Mouse (Mus musculus): Measurements from ENCODE around the gene Tbc1d22a. TPM values are rescaled to one million over a fixed set of nuclear protein-coding genes. Genes with fewer than 3 reads are reported as not detected.

Tbc1d22a gene
- polyA plus RNA-seq (2016; fragmentation: Nextera tagmentation; extraction: Ambion mirVana): 9.5 and 10.8 TPM in 2 replicates

- H3K4me1 ChIP-seq: peaks cover 23% of the 10 kb centered on the region
- 0 out of 2 replicates have a peak, but pooled peaks cover 3% of the 10 kb centered on the region for H3K36me3 ChIP-seq (replicated peaks)
- under 1% methylated on average over 64 of the region's 64 CpGs for WGBS
- no peaks in the 10 kb centered on the region for H3K9me3 ChIP-seq
- no peaks in the 10 kb centered on the region for H3K27me3 ChIP-seq (ENCODE audit: poor library complexity, severe bottlenecking)
- DNase-seq (ENCODE audit: extremely low spot score, low spot score): peak; percentile 94
- H3K27ac ChIP-seq: peak within 1 kb of the TSS; percentile 92
- peak within 1 kb of the TSS; percentile 75 for H3K4me3 ChIP-seq
These were observed at the start of gene Tbc1d22a for GRCm38 (mm10) chr15:86213753-86214548. Gene Tbc1d22a (plus strand): TSS chr15:86214459.

- Histone ChIP-seq H3K9me3 (peaks cover 3% of the 10 kb centered on the region; the same call in 1 of the 2 replicates), H3K36me3 (replicated peaks) (peaks cover 30% of the 10 kb centered on the region), H3K27me3 (ENCODE audit: poor library complexity, severe bottlenecking) (no peaks in the 10 kb centered on the region), H3K4me1 (peaks cover 21% of the 10 kb centered on the region), H3K27ac (no peak overlapping the region), H3K4me3 (no peak overlapping the region)
- DNase-seq (ENCODE audit: extremely low spot score, low spot score): no peak
- WGBS: 90% methylated on average over 21 of the region's 21 CpGs
These were observed 49.4 kb upstream of the Tbc1d22a start for GRCm38 (mm10) chr15:86164718-86165345.

GRCm38 (mm10) chr15:86165811-86166590 is 48.3 kb upstream of the Tbc1d22a start:
- Histone ChIP-seq H3K36me3 (replicated peaks) (peaks cover 30% of the 10 kb centered on the region), H3K27ac (no peak overlapping the region), H3K4me3 (no peak overlapping the region), H3K9me3 (peaks cover 3% of the 10 kb centered on the region; the same call in 1 of the 2 replicates), H3K27me3 (ENCODE audit: poor library complexity, severe bottlenecking) (no peaks in the 10 kb centered on the region), H3K4me1 (peaks cover 23% of the 10 kb centered on the region)
- no peak for DNase-seq (ENCODE audit: extremely low spot score, low spot score)
- 91% methylated on average over 24 of the region's 24 CpGs for WGBS

- no peak overlapping the region for H3K4me3 ChIP-seq
- 92% methylated on average over 7 of the region's 7 CpGs for WGBS
- no peak for DNase-seq (ENCODE audit: extremely low spot score, low spot score)
- H3K27me3 ChIP-seq (ENCODE audit: poor library complexity, severe bottlenecking): no peaks in the 10 kb centered on the region
- H3K4me1 ChIP-seq: peaks cover 31% of the 10 kb centered on the region
- peaks cover 19% of the 10 kb centered on the region for H3K36me3 ChIP-seq (replicated peaks)
- no peak overlapping the region for H3K27ac ChIP-seq
- no peaks in the 10 kb centered on the region for H3K9me3 ChIP-seq
These were observed 47.1 kb upstream of the Tbc1d22a start for GRCm38 (mm10) chr15:86167032-86167655.

- Histone ChIP-seq H3K4me3 (no peak overlapping the region), H3K4me1 (peaks cover 39% of the 10 kb centered on the region), H3K27me3 (ENCODE audit: poor library complexity, severe bottlenecking) (no peaks in the 10 kb centered on the region), H3K27ac (peak overlapping the region; percentile 60), H3K9me3 (no peaks in the 10 kb centered on the region), H3K36me3 (replicated peaks) (peaks cover 14% of the 10 kb centered on the region; the same call in 1 of the 2 replicates)
- WGBS: 82% methylated on average over 10 of the region's 10 CpGs
- DNase-seq (ENCODE audit: extremely low spot score, low spot score): no peak
These were observed 46.3 kb upstream of the Tbc1d22a start for GRCm38 (mm10) chr15:86167787-86168504.

GRCm38 (mm10) chr15:86168505-86168867 is 45.8 kb upstream of the Tbc1d22a start:
- DNase-seq (ENCODE audit: extremely low spot score, low spot score): no peak
- Histone ChIP-seq H3K4me1 (peaks cover 44% of the 10 kb centered on the region), H3K4me3 (no peak overlapping the region), H3K27me3 (ENCODE audit: poor library complexity, severe bottlenecking) (no peaks in the 10 kb centered on the region), H3K9me3 (no peaks in the 10 kb centered on the region), H3K36me3 (replicated peaks) (peaks cover 10% of the 10 kb centered on the region; the same call in 1 of the 2 replicates), H3K27ac (peak overlapping the region; percentile 60)
- WGBS: 60% methylated on average over 7 of the region's 7 CpGs

- H3K27ac ChIP-seq: peak overlapping the region; percentile 60
These were observed 45.1 kb upstream of the Tbc1d22a start for GRCm38 (mm10) chr15:86168941-86169816.

GRCm38 (mm10) chr15:86169817-86170110 is 44.5 kb upstream of the Tbc1d22a start:
- H3K36me3 ChIP-seq (replicated peaks): peaks cover 4% of the 10 kb centered on the region; the same call in 1 of the 2 replicates
- WGBS: 85% methylated on average over 4 of the region's 4 CpGs
- H3K4me3 ChIP-seq: no peak overlapping the region
- no peak overlapping the region for H3K27ac ChIP-seq
- no peaks in the 10 kb centered on the region for H3K27me3 ChIP-seq (ENCODE audit: poor library complexity, severe bottlenecking)
- peaks cover 57% of the 10 kb centered on the region for H3K4me1 ChIP-seq
- no peak for DNase-seq (ENCODE audit: extremely low spot score, low spot score)
- no peaks in the 10 kb centered on the region for H3K9me3 ChIP-seq

More at GRCm38 (mm10) chr15:86168941-86169816, 45.1 kb upstream of the Tbc1d22a start:
- Histone ChIP-seq H3K36me3 (replicated peaks) (peaks cover 7% of the 10 kb centered on the region; the same call in 1 of the 2 replicates), H3K27me3 (ENCODE audit: poor library complexity, severe bottlenecking) (no peaks in the 10 kb centered on the region), H3K4me1 (peaks cover 51% of the 10 kb centered on the region), H3K4me3 (no peak overlapping the region), H3K9me3 (no peaks in the 10 kb centered on the region)
- 87% methylated on average over 12 of the region's 12 CpGs for WGBS
- no peak for DNase-seq (ENCODE audit: extremely low spot score, low spot score)

GRCm38 (mm10) chr15:86171316-86171715 is 42.9 kb upstream of the Tbc1d22a start:
- H3K4me3 ChIP-seq: no peak overlapping the region
- DNase-seq (ENCODE audit: extremely low spot score, low spot score): no peak
- peaks cover 64% of the 10 kb centered on the region for H3K4me1 ChIP-seq
- WGBS: 78% methylated on average over 12 of the region's 12 CpGs
- no peaks in the 10 kb centered on the region for H3K36me3 ChIP-seq (replicated peaks)
- H3K27me3 ChIP-seq (ENCODE audit: poor library complexity, severe bottlenecking): no peaks in the 10 kb centered on the region
- no peak overlapping the region for H3K27ac ChIP-seq
- no peaks in the 10 kb centered on the region for H3K9me3 ChIP-seq

GRCm38 (mm10) chr15:86172124-86172523 is 42.1 kb upstream of the Tbc1d22a start:
- Histone ChIP-seq H3K9me3 (no peaks in the 10 kb centered on the region), H3K36me3 (replicated peaks) (no peaks in the 10 kb centered on the region), H3K27me3 (ENCODE audit: poor library complexity, severe bottlenecking) (no peaks in the 10 kb centered on the region), H3K27ac (no peak overlapping the region), H3K4me1 (peaks cover 64% of the 10 kb centered on the region), H3K4me3 (no peak overlapping the region)
- DNase-seq (ENCODE audit: extremely low spot score, low spot score): no peak
- WGBS: 78% methylated on average over 3 of the region's 3 CpGs

- WGBS: 89% methylated on average over 6 of the region's 6 CpGs
- no peak for DNase-seq (ENCODE audit: extremely low spot score, low spot score)
These were observed 41.7 kb upstream of the Tbc1d22a start for GRCm38 (mm10) chr15:86172526-86172925.

More at GRCm38 (mm10) chr15:86172526-86172925, 41.7 kb upstream of the Tbc1d22a start:
- Histone ChIP-seq H3K4me3 (no peak overlapping the region), H3K27me3 (ENCODE audit: poor library complexity, severe bottlenecking) (no peaks in the 10 kb centered on the region), H3K27ac (no peak overlapping the region), H3K4me1 (peaks cover 64% of the 10 kb centered on the region), H3K9me3 (no peaks in the 10 kb centered on the region), H3K36me3 (replicated peaks) (no peaks in the 10 kb centered on the region)

Data from forebrain, embryonic 10.5 days (tissue).